Mouse (Mus musculus) G1E (cell line): ENCODE data around the gene P2ry12.

Experiments
- CTCF ChIP-seq: IDR thresholded peaks from 2 replicates; pipeline ENCODE4 v1.5.1; 2012; ENCODE audit warnings: low read depth, low read length, inconsistent platforms, mixed read lengths
- GATA1 ChIP-seq: IDR thresholded peaks from 2 replicates; pipeline ENCODE4 v1.6.1; 2012; ENCODE audit warnings: borderline replicate concordance, low read length, inconsistent platforms, mixed read lengths
- TAL1 ChIP-seq: conservative IDR thresholded peaks from 2 replicates; pipeline ENCODE4 v1.6.1; 2012; ENCODE audit warnings: low read depth, low read length, inconsistent platforms, mixed read lengths

DNA sequence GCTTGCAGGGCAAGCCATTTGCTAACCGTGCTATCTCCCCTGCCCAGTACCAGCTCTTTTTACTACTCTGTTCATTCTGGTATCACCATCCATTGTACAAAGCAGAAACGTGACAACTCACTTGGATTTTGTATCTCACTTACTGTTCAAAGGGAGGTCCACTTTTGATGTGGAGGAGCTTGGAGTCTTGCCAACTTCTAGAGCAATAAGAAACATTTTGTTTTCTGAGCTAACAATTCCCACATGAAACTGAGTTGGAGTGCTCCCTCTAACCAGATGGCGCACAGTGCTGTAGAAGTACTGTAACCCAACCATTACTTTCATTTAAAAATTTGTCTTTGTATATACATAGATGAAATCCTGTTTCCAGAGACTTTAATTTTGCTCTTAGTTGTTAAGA is 31.8 kb downstream of the P2ry12 start:
- TF ChIP-seq CTCF (no peak), GATA1 (no peak), TAL1 (no peak)
